Mouse (Mus musculus) lung, postnatal 0 days (tissue): ENCODE measurements around the gene Cmtm1.

Source experiments
- CTCF ChIP-seq: IDR thresholded peaks from 2 replicates; pipeline ENCODE4 v1.5.1; 2016; ENCODE audit warnings: antibody characterized with exemption, mild to moderate bottlenecking
- EP300 ChIP-seq: IDR thresholded peaks from 2 replicates; pipeline ENCODE4 v1.6.1; 2016; ENCODE audit warnings: antibody characterized with exemption, mild to moderate bottlenecking, control low read depth

- TF ChIP-seq CTCF (peak; percentile 50), EP300 (no peak)
Measured at GRCm38 (mm10) chr8:104250439-104251367, 59.2 kb downstream of the Cmtm1 start, which contains the start of gene Cklf.
